Mouse (Mus musculus) thymus, adult 2 months (tissue): ENCODE data around the gene Vwa3a.

Experiments used
- CTCF ChIP-seq: fragments of 200-500 bp; IDR thresholded peaks from 2 replicates; pipeline ENCODE4 v1.5.1; 2012; ENCODE audit warnings: mild to moderate bottlenecking, control low read depth, low read length, moderate library complexity, borderline replicate concordance; ENCODE audit not compliant: control insufficient read depth, poor library complexity, insufficient read depth; ENCODE audit errors: extremely low read depth
- POLR2A ChIP-seq: fragments of 200-500 bp; IDR thresholded peaks from 2 replicates; pipeline ENCODE4 v1.6.1; 2012; ENCODE audit warnings: mild to moderate bottlenecking, low read length, control low read depth, moderate library complexity; ENCODE audit not compliant: control insufficient read depth, poor library complexity, insufficient read depth; ENCODE audit errors: extremely low read depth

DNA sequence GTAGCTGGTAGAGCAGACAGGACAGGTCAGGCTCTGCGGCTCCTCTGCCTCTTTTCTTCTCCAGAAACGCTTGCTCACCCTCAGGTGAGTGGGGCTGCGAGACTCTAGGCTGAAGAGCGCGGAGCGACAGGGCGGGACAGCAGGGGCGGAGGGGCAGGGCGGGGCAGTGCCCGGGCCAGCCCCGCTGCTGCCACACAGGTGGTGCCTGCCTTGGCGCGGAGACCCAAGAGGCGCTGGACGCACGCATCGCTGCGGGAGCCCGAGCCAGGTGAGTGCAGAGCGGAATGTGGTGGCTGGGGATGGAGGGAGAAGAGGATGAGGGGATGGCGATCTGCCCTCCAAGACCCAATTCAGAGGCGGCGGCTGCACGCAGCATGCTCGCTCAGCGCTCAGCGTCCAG, 70.6 kb downstream of the Vwa3a start:
- no peak for TF ChIP-seq CTCF
- no peak for TF ChIP-seq POLR2A
